Mouse (Mus musculus): ENCODE measurements around the gene Rcsd1. TPM values are rescaled to one million over a fixed set of nuclear protein-coding genes. Genes with fewer than 3 reads are reported as not detected.
A peak's percentile ranks its signal among the peaks of the same experiment; 100 is the strongest.

The Rcsd1 gene
- total and polyA plus RNA-seq, 3 experiments, result 22.7 to 81.1 (median 35.7) TPM

DNA sequence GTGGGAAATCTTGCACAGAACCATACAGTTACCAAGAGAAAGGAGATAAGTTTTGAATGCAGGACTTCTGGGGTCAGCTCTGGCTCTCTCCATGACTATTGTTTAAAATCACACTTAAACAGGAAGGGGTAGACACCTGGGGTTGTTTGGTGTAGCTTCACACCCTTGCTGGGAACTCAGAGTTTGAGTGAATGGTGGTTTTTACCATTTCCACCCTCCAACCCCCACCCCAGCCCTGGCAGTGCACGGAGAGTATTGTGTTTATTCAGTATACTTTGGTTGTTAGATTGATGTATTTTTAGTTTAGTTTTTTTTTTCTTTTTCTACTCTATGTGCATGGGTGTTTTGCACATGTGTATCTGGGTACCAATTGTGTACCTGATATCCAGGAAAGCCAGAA lies 20.6 kb upstream of the Rcsd1 start:
- dilution Hi-C loops (cut with MboI; ENCODE audit: extremely low pct_ligation_motif_present, extremely low pct_unique_long_range_greater_than_20kb, low sequenced_read_pairs), result no loop called here
- no peak for TF ChIP-seq GABPA (IDR thresholded peaks at IDR 0.05; ENCODE audit: insufficient replicate concordance, low read depth, low read length)
- TF ChIP-seq SIN3A (IDR thresholded peaks at IDR 0.05; ENCODE audit: low read length), result no peak
- TF ChIP-seq MXI1 (IDR thresholded peaks at IDR 0.05; ENCODE audit: low read depth, low read length), result no peak
- TF ChIP-seq MAX (IDR thresholded peaks at IDR 0.05; ENCODE audit: low read length), result no peak
- no peak for TF ChIP-seq ZMIZ1 (IDR thresholded peaks at IDR 0.05; ENCODE audit: low read depth, low read length)
- no peak for TF ChIP-seq CHD1 (IDR thresholded peaks at IDR 0.05; ENCODE audit: low read depth, low read length)
- TF ChIP-seq SMC3 (IDR thresholded peaks at IDR 0.05; ENCODE audit: low read depth, low read length), result no peak
- no peak for TF ChIP-seq MEF2A (IDR thresholded peaks at IDR 0.05; ENCODE audit: borderline replicate concordance, low read depth, low read length)
- TF ChIP-seq POLR2A (IDR thresholded peaks at IDR 0.05; ENCODE audit: low read depth, low read length), result no peak
- no peak for TF ChIP-seq NELFE (IDR thresholded peaks at IDR 0.05; ENCODE audit: low read depth, low read length)
- no peak for TF ChIP-seq NRF1 (IDR thresholded peaks at IDR 0.05; ENCODE audit: low read depth, low read length)
- TF ChIP-seq CTCF (conservative IDR thresholded peaks at IDR 0.05 in 1 of 2, IDR thresholded peaks at IDR 0.05 in 1 of 2; ENCODE audit: low read depth in 2 of 2, low read length in 2 of 2), result no peak
- no peak for TF ChIP-seq KAT2A (IDR thresholded peaks at IDR 0.05; ENCODE audit: insufficient replicate concordance, low read length)
- TF ChIP-seq HCFC1 (IDR thresholded peaks at IDR 0.05; ENCODE audit: low read depth, low read length), result no peak
- no peak for TF ChIP-seq ELF1 (IDR thresholded peaks at IDR 0.05; ENCODE audit: low read depth, low read length)
- no peak for TF ChIP-seq MAFK (IDR thresholded peaks at IDR 0.05; ENCODE audit: insufficient replicate concordance, low read length)
- H3K27me3 ChIP-seq (replicated peaks), result no peaks in the 10 kb centered on the region
- no peak for DNase-seq (ENCODE audit: extremely low read depth)
- no peak overlapping the region for H3K9ac ChIP-seq (ENCODE audit: insufficient read depth, low read depth)
- no peak overlapping the region for H3K4me3 ChIP-seq (replicated peaks in 1 of 3; ENCODE audit: low read depth in 2 of 3, low read length in 2 of 3, poor library complexity in 1 of 3)
- in situ Hi-C loops (cut with MboI; ENCODE audit: low pct_ligation_motif_present, low pct_unique_long_range_greater_than_20kb, low sequenced_read_pairs), result no loop called here
- H3K27ac ChIP-seq (ENCODE audit: insufficient read depth, low read depth), result no peak overlapping the region
- H3K36me3 ChIP-seq (replicated peaks in 1 of 2; ENCODE audit: control insufficient read depth in 1 of 2, insufficient read depth in 1 of 2, low read length in 1 of 2), result no peaks in the 10 kb centered on the region
- H3K4me2 ChIP-seq (ENCODE audit: insufficient read depth, low read depth, poor library complexity, severe bottlenecking), result no peak overlapping the region
- H3K9me3 ChIP-seq (replicated peaks; ENCODE audit: low read length), result no peaks in the 10 kb centered on the region
- peaks cover 0 to under 1% of the 10 kb centered on the region in 2 experiments; a peak in 2 of 4 replicates for H3K4me1 ChIP-seq (ENCODE audit: control insufficient read depth in 1 of 2, insufficient read depth in 2 of 2)
- H3K79me2 ChIP-seq (replicated peaks; ENCODE audit: control insufficient read depth, extremely low read depth, insufficient read depth, poor library complexity, severe bottlenecking), result no peaks in the 10 kb centered on the region

GRCm38 (mm10) chr1:165728057-165728639 lies 18.6 kb upstream of the Rcsd1 start:
- no peaks in the 10 kb centered on the region for H3K79me2 ChIP-seq (replicated peaks; ENCODE audit: control insufficient read depth, extremely low read depth, insufficient read depth, poor library complexity, severe bottlenecking)
- TF ChIP-seq RCOR1 (conservative IDR thresholded peaks at IDR 0.05; ENCODE audit: low read depth, low read length), result no peak
- no peak for TF ChIP-seq MAX (IDR thresholded peaks at IDR 0.05; ENCODE audit: low read length)
- TF ChIP-seq ZKSCAN1 (IDR thresholded peaks at IDR 0.05; ENCODE audit: borderline replicate concordance, low read depth, low read length), result no peak
- TF ChIP-seq HCFC1 (IDR thresholded peaks at IDR 0.05; ENCODE audit: low read depth, low read length), result peak; percentile 60
- no peak for TF ChIP-seq ETS1 (conservative IDR thresholded peaks at IDR 0.05; ENCODE audit: low read depth, low read length)
- no peak for TF ChIP-seq TBP (conservative IDR thresholded peaks at IDR 0.05; ENCODE audit: low read depth, low read length)
- no peak for TF ChIP-seq SMC3 (IDR thresholded peaks at IDR 0.05; ENCODE audit: low read depth, low read length)
- no peaks in the 10 kb centered on the region for H3K27me3 ChIP-seq (replicated peaks)
- H3K4me1 ChIP-seq (ENCODE audit: control insufficient read depth in 1 of 2, insufficient read depth in 2 of 2), result peaks cover 2 to 14% of the 10 kb centered on the region in 2 experiments; a peak in 2 of 4 replicates
- dilution Hi-C loops (cut with MboI; ENCODE audit: extremely low pct_ligation_motif_present, extremely low pct_unique_long_range_greater_than_20kb, low sequenced_read_pairs) (no loop called here), in situ Hi-C loops (cut with MboI; ENCODE audit: low pct_ligation_motif_present, low pct_unique_long_range_greater_than_20kb, low sequenced_read_pairs) (no loop called here)
- no peaks in the 10 kb centered on the region for H3K36me3 ChIP-seq (replicated peaks in 1 of 2; ENCODE audit: control insufficient read depth in 1 of 2, insufficient read depth in 1 of 2, low read length in 1 of 2)
- H3K4me3 ChIP-seq (replicated peaks in 1 of 3; ENCODE audit: low read depth in 2 of 3, low read length in 2 of 3, poor library complexity in 1 of 3), result no peak overlapping the region
- no peak for DNase-seq (ENCODE audit: extremely low read depth)
- no peak overlapping the region for H3K9ac ChIP-seq (ENCODE audit: insufficient read depth, low read depth)
- no peak overlapping the region for H3K27ac ChIP-seq (ENCODE audit: insufficient read depth, low read depth)
- H3K4me2 ChIP-seq (ENCODE audit: insufficient read depth, low read depth, poor library complexity, severe bottlenecking), result no peak overlapping the region
- H3K9me3 ChIP-seq (replicated peaks; ENCODE audit: low read length), result no peaks in the 10 kb centered on the region
